Mouse (Mus musculus) T-helper 1 cell (primary cell): ENCODE measurements around the gene Stac2.

ENCODE experiments used
- in situ Hi-C: fragments of 300-600 bp; cut with MboI, MseI; formaldehyde crosslinking; loops from one replicate; pipeline ENCODE4 v1.15.1; 2025; ENCODE audit warnings: high pct_unique_total_duplicates

Stac2 gene

DNA sequence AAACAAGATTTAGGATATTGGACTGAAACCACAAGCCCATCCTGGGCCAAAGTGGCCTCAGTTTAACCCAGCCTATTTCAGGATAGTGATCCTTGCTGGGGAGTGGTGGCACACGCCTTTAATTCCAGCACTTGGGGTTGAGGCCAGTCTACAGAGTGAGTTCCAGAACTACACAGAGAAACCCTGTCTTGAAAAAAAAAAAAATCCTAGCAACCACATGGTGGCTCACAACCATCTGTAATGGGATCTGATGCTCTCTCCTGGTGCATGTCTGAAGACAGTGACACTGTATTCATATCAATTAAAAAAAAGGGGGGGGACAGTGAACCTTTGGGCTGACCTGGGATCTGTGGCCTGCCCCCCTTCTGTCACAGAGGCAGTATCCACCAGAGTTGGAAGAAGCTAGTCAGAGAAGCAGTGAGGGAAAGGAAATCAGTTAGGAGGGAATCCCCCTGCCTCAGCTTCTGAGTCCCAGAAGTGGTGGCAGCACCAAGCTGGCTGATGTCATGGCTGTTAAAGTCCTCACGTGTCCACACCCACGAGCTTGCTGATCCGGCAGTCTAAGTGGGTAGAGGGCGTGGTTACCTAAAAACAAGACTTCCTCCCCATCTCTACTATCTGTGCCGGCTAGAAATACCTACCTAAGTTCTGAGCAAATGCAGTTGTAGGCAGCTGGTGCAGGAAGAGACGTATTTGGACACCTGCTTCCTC, 54.2 kb downstream of the Stac2 start:
- in situ Hi-C loops = no loop called here

- in situ Hi-C loops = no loop called here
Measured at GRCm38 (mm10) chr11:97998074-97998793, 55.0 kb downstream of the Stac2 start.

DNA sequence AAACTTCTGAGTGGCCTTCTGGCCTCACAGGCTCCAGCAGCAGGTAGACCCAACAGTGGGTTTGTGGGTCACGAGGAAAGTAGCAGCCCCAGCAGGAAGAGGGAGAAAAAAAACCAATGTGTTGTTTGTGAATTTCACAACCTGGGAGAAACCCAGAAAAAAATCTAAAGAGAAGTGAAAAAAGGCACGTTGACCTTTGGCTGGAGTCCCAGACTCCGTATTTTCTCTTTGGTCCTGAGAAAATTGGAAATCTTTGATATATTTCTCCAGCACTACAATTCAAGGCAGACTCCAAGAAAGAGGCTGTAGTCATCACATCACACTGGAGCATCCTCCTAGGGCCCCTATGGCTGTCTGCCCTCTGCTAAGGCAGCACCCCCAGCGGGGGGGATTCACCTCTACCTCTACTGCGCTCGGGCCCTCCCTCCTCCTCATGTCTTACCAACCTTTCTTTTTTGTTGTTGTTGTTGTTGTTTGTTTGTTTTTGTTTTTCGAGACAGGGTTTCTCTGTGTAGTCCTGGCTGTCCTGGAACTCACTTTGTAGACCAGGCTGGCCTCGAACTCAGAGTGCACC, 55.8 kb downstream of the Stac2 start:
- in situ Hi-C loops = no loop called here

- in situ Hi-C loops = no loop called here
Measured at GRCm38 (mm10) chr11:97996691-97997090, 56.6 kb downstream of the Stac2 start.

- in situ Hi-C loops = no loop called here
Measured at GRCm38 (mm10) chr11:97995564-97996288, 57.5 kb downstream of the Stac2 start, which contains the start of gene Arl5c. Gene Arl5c, minus strand, starts transcription at chr11:97996181.

- in situ Hi-C loops = no loop called here
Measured at GRCm38 (mm10) chr11:97994539-97995100, 58.6 kb downstream of the Stac2 start.

GRCm38 (mm10) chr11:97988530-97989096, 64.6 kb downstream of the Stac2 start:
- in situ Hi-C loops = loop anchor here (5.0 kb wide), 2 partner anchors 34 to 51 kb away; partner anchors contain the start of gene Cacnb1

GRCm38 (mm10) chr11:97987551-97988526, 65.4 kb downstream of the Stac2 start:
- in situ Hi-C loops = loop anchor here (5.0 kb wide), 2 partner anchors 34 to 51 kb away; partner anchors contain the start of gene Cacnb1

DNA sequence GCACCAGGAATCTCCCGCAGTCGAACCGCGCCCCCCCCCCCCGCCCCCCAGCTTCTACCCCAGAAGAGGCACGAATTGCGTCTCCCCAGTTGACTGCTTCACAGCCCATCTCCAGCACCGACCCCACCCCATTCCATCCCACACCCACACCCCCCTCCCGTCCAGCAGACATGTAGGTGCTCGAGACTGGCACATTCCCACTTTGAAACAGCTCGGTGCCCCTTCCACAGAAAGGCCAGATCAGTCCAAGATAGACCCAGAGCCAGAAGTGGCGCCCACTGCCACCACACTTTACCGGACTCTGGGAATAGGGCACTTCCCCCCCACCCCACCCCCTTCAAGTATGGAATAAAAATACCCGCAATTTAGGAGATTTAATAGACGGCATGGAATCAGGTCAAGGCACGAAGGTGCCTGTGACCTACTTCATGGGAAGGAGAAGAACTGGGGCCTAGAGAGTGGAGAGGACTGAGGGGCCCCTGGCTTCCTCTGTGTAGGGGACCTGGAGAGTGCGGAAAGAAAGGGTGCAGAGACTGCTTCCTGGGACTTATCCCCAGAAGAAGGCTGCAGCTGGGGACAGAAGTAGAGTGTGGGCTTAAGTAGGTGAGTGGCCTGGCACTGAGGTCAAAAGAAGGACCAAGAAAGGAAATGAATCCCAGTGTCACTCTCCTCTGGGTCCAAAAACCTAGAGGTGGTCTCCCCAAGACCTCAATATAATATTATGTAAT, 66.4 kb downstream of the Stac2 start:
- in situ Hi-C loops = loop anchor here (5.0 kb wide), 2 partner anchors 35 to 50 kb away; partner anchors contain the start of gene Cacnb1
